Mouse (Mus musculus) gastrocnemius, postnatal 4 days (tissue): ENCODE results near the gene Tap2. TPM values are rescaled to one million over a fixed set of nuclear protein-coding genes. Genes with fewer than 3 reads are reported as not detected.
A peak's percentile ranks its signal among the peaks of the same experiment; 100 is the strongest.
"Not testable (repeated sequence)": the region's sequence is repeated elsewhere in the genome, so short reads cannot be mapped to it uniquely, and the experiment has no call there.

Source experiments
- DNase-seq, 2 experiments: peaks; one replicate each; pipeline ENCODE4 v3.0.0; 2021 to 2022; ENCODE audit warnings: low spot score in 2 of 2, mixed read lengths in 2 of 2
- total RNA-seq, 2 experiments: library from RNA; stranded (reverse); gene quantifications; 2 replicates each; pipeline ENCODE4 v1.2.3; 2021

Tap2 gene
- total RNA-seq, 2 experiments from 2014 or later = 8.1 to 8.3 TPM

- DNase-seq = no peak
Measured at GRCm38 (mm10) chr17:34210599-34210998, 7.3 kb downstream of the Tap2 start.

GRCm38 (mm10) chr17:34211746-34212365 is 8.5 kb downstream of the Tap2 start:
- DNase-seq = no peak

DNA sequence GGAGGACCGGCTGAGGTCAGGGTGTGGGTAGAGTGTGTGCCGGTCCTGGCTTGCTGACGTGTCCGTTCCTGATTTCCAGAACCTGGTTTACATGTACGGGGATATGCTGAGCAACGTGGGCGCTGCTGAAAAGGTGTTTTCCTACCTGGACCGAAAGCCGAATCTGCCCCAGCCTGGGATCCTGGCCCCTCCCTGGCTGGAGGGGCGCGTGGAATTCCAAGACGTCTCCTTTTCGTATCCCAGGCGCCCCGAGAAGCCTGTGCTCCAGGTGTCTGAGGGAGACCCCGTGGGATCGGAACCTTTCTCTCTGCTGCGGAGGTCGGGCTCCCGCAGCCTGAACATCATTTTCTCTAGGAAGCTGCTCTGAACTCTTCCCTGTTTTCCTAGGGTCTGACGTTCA is 10.6 kb downstream of the Tap2 start:
- DNase-seq = no peak

- no peak for DNase-seq
Measured at GRCm38 (mm10) chr17:34215176-34215575, 11.8 kb downstream of the Tap2 start.

DNA sequence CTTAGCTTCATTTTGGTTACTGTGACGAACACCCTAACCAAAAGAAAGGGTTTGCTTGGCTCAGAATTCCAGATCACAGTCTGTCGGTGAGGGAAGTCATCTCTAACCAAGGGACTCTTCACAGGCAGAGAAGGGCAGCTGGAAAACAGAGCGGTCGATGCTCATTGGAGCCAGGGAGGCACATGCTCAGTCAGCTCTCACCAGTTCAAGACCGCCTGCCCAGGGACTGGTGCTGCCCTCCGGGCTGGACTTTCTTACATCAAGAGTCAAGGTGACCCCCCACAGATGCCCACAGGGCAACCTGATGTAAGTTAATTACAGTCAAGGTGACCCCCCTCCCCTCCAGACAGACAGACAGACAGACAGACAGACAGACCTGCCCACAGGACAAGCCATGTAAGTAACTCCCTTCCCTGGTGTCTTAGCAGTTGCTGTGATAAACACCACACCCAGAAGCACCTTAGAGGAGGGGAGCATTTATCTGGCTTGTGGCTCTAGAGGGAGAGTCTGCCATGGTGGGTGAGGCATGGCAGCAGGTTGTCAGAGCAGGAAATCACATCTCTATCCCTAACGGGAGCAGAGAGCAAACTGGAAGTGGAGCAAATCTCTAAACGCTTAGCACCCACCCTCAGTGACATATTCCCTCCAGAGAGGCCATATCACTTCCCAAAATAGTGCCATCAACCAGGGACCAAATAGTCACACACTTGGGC is 14.0 kb downstream of the Tap2 start:
- no peak for DNase-seq

DNA sequence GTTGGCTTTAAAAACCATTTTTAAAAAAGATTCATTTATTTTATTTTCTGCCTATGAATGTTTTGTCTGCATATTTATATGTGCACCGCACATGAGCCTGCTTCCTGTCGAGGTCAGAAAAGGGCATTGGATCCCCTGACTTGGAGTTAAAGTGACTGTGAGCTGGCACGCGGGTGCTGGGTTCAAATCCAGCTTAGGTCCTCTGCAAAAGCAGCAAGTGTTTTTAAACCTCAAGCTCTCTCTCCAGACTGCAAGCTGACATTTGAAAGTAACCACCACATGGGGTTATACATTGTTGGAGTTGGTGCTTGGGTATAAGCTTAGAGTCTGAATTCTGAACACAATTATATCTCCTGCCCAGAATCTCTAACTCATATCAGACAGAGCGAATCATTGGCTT is 14.7 kb downstream of the Tap2 start:
- DNase-seq = no peak

DNA sequence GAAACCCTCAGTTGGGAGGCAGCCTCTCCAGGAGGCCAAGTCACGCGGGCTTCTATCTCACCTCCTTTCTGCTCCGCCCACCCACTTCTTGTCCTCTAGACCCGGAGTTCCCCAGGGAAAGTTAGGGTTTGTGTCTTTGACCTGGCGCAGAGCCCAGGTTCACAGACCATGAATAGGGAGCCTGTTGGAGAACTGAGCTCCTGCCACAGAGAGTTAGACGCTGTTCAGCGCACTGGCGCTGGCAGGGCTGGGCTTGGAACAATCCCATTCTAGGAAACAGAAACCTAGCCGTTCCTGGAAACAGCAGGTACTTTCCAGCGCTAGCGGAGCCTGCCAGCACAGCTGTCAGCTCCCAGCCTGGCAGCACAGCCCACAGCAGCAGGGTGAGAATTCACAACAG is 15.3 kb downstream of the Tap2 start:
- DNase-seq = peak in 1 of 2 experiments; percentile 53

DNA sequence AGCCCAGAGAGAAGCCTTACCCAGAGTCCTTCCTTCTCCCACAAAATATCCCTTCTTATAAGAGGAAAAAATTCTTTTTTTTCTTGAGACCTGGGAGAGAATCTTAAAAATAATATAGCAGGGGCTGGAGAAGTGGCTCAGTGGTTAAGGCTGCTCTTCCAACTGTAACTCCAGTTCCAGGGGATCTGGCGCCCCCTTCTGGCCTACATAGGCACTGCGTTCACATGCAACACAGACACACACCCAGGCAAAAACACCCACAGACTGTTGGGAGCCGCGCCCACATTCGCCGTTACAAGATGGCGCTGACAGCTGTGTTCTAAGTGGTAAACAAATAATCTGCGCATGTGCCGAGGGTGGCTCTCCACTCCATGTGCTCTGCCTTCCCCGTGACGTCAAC is 15.8 kb downstream of the Tap2 start:
- peak in 1 of 2 experiments; percentile 64 for DNase-seq

DNA sequence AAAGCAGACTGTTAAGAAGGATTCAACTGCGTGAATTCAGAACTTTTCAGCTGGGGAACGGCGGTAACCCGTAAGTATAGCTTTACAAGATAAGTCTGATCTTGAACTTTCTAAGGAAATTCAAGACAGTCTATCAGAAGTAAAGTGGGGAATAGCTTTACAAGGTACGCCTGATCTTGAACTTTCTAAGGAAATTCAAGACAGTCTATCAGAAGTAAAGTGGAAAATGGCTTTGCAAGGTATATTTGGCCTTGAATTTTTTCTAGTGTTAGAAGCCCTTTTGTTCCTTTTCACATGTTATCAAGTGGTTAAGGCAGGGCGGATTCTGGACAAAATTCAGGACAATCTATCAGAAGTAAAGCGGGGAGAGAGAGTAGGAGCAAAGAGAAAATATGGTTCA is 16.5 kb downstream of the Tap2 start:
- not testable (repeated sequence) for DNase-seq

DNA sequence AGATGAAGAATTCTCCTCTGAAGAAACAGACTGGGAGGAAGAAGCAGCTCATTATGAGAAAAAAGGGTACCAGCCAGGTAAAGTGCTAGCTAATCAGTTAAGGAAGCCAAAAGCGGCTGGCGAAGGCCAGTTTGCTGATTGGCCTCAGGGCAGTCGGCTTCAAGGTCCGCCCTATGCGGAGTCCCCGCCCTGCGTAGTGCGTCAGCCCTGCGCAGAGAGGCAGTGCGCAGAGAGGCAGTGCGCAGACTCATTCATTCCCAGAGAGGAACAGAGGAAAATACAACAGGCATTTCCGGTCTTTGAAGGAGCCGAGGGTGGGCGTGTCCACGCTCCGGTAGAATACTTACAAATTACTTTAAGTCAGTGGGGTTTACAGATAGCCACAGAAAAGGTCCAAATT is 17.1 kb downstream of the Tap2 start:
- DNase-seq = not testable (repeated sequence)

GRCm38 (mm10) chr17:34224816-34225215 is 21.5 kb downstream of the Tap2 start:
- no peak for DNase-seq

DNA sequence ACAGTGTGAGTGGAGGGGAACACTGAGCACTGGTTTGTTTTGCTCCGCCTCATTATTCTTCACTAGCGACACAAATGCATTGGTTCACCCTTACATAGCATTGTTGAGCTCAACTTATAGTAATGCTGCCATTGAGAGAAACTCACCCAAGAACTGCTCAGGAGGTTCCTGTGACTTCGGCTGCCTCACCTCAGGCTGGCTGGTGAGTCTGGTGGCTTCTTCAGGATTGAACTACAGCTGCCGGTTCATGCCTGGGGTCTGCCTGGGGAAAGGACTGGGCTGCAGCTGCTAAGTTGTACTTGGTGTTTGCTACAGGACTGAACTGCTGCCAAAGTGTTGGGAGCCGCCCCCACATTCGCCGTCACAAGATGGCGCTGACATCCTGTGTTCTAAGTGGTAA is 22.1 kb downstream of the Tap2 start:
- DNase-seq = no peak

- DNase-seq = not testable (repeated sequence)
Measured at GRCm38 (mm10) chr17:34225911-34226310, 22.6 kb downstream of the Tap2 start.

DNA sequence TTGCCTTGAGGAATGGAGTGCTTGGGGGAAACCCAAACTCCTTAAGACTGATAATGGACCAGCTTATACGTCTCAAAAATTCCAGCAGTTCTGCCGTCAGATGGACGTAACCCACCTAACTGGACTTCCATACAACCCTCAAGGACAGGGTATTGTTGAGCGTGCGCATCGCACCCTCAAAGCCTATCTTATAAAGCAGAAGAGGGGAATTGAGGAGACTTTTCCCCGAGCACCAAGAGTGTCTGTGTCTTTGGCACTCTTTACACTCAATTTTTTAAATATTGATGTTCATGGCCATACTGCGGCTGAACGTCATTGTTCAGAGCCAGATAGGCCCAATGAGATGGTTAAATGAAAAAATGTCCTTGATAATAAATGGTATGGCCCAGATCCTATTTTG is 27.6 kb downstream of the Tap2 start:
- DNase-seq = not testable (repeated sequence)

- not testable (repeated sequence) for DNase-seq
Measured at GRCm38 (mm10) chr17:34232021-34232420, 28.7 kb downstream of the Tap2 start.

DNA sequence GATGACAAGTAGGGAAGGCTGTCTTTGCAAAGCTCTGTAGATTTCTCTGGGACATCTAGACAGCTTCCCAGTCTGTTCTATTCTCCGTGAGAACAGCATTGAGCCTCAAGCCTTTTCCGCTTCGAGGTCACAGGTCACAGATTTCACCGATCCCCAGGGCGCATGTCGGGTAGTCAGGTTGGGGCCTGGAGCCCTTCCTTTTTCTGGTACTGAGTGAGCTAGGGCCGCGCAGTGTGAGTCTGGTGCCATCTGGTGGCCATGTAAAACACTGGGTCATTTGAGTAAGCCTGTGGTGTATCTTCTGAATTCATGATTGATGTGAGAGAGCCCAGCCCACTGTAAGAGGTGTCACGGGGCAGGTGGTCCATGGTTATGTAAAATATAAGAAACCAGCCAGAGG is 31.6 kb downstream of the Tap2 start:
- peak; percentile 34 to 67 for DNase-seq

- DNase-seq = no peak
Measured at GRCm38 (mm10) chr17:34236691-34237090, 33.4 kb downstream of the Tap2 start.

- DNase-seq = no peak
Measured at GRCm38 (mm10) chr17:34237741-34238140, 34.4 kb downstream of the Tap2 start.

DNA sequence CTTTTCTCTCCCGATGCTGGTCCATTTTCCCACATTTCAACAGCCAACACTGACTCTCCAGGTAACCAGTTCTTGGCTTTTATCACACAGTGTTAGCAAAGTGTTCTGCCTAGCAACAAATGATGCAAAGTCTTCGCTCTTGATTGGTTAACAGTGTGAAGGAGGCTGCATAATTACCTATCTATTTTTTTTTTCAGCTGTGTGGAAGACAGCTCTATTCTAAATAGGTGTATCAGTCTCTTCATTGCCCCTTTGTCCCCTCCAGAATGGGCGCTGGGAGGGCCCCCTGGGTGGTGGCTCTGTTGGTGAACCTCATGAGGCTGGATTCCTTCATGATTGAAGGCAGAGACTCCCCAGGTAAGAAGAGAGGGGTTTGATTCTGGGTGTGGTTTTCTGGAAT is 35.4 kb downstream of the Tap2 start, which contains the start of gene H2-Ob:
H2-Ob (plus strand) TSS at position 198 of the 400 bp plus-strand sequence.
- DNase-seq = no peak

GRCm38 (mm10) chr17:34239601-34240041 is 36.3 kb downstream of the Tap2 start:
- no peak for DNase-seq

GRCm38 (mm10) chr17:34240366-34240765 is 37.0 kb downstream of the Tap2 start:
- DNase-seq = no peak

DNA sequence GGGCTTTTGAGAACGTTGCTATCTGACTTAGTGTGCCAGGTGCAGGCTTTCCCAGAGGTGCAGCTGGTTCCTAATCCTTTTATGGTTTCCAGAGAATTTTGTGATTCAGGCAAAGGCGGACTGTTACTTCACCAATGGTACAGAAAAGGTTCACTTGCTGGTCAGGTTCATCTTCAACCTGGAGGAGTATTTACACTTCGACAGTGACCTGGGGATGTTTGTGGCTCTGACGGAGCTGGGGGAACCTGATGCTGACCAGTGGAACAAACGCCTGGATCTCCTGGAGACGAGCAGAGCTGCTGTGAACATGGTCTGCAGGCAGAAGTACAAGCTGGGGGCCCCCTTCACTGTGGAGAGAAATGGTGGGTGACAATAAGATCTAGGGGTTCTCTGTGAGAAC is 37.6 kb downstream of the Tap2 start:
- DNase-seq = no peak

DNA sequence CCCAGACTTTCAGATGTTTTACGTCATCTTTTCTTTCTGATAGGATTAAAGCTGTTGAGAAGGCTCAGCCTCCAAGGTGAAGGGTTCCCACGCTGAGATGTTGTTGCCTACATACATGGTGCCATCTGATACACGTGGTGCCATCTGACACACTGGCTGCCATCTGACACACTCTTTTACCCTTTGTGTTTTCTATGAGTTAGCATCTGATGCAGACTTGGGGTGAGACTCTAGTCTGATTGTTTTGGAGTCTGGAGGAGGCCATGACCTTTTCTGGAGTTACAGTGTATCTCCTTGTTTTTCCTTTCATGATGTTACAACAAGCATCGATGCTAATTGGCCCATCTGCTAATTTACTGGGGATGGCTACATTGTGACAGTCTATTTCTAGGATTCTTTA is 41.3 kb downstream of the Tap2 start:
- DNase-seq = no peak
